Mouse (Mus musculus) neural tube, embryonic 14.5 days (tissue): Measurements from ENCODE around the gene Tlr7. TPM values are rescaled to one million over a fixed set of nuclear protein-coding genes. Genes with fewer than 3 reads are reported as not detected.

ENCODE experiments used
- ATAC-seq: fragments of 200-750 bp; cut with Nextera tagmentation; 2 replicates; pipeline ENCODE4 v1.8.0; 2017; ENCODE audit warnings: low read depth, mild to moderate bottlenecking, moderate TSS enrichment, moderate library complexity
- H3K27ac ChIP-seq: fragments of 300-500 bp; sonication (generic); 2 replicates; pipeline ENCODE4 v1.5.1; 2014; ENCODE audit warnings: low read depth, mild to moderate bottlenecking, control low read depth, low read length, moderate library complexity, mixed read lengths
- H3K27me3 ChIP-seq: fragments of 300-500 bp; sonication (generic); 2 replicates; pipeline ENCODE4 v1.6.1; 2014; ENCODE audit warnings: low read length; ENCODE audit not compliant: control insufficient read depth, insufficient read depth
- H3K36me3 ChIP-seq: fragments of 300-500 bp; sonication (generic); 2 replicates; pipeline ENCODE4 v1.6.1; 2014; ENCODE audit warnings: low read length, mixed read lengths; ENCODE audit not compliant: control insufficient read depth, insufficient read depth
- H3K4me1 ChIP-seq: fragments of 300-500 bp; sonication (generic); 2 replicates; pipeline ENCODE4 v1.6.1; 2014; ENCODE audit warnings: low read length; ENCODE audit not compliant: control insufficient read depth, insufficient read depth
- H3K4me2 ChIP-seq: fragments of 300-500 bp; sonication (generic); 2 replicates; pipeline ENCODE4 v1.6.1; 2014; ENCODE audit warnings: mild to moderate bottlenecking, low read depth, low read length, control low read depth
- H3K4me3 ChIP-seq: fragments of 300-500 bp; sonication (generic); 2 replicates; pipeline ENCODE4 v1.5.1; 2014; ENCODE audit warnings: low read depth, low read length, control low read depth, mixed read lengths
- H3K9ac ChIP-seq: fragments of 300-500 bp; sonication (generic); replicated peaks from 2 replicates; pipeline ENCODE4 v1.6.1; 2014; ENCODE audit warnings: low read depth, mild to moderate bottlenecking, control low read depth, low read length, mixed read lengths
- H3K9me3 ChIP-seq: fragments of 300-500 bp; sonication (generic); 2 replicates; pipeline ENCODE4 v1.6.1; 2016; ENCODE audit warnings: low read length; ENCODE audit not compliant: control insufficient read depth
- WGBS: fragments of 180-500 bp; shearing (Covaris S2); extraction: QIAGEN DNeasy Blood & Tissue Kit; methylation state at CpG from one replicate; pipeline ENCODE4 v1.1.7; 2014; 5-methylcytosine and 5-hydroxymethylcytosine counted together
- polyA plus RNA-seq: library from polyadenylated mRNA; unstranded; fragments of >200 nt; fragmentation: Nextera tagmentation; extraction: Ambion mirVana; gene quantifications from 2 replicates; pipeline ENCODE4 v1.2.1, GENCODE M21; 2014

Gene Tlr7
- polyA plus RNA-seq, 1 experiment from 2014 or later, result 0.21 TPM

DNA sequence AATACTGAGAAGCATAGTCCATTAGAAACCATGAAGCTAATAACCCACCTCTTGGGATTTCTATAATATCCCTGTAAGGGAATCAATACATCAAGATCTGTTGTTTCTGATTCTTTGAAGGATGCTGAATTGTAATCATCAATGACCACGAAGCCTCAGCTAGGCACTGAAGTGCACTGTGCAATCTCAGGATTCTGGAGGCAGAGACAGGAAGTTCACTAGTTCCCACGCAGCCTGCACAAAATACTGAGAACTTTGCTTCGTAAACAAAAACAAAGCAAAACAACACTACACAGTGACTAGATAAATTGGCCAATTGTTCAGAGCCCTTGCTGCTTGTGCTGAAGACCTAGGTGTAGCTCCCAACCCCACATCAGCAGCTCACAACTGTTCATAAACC lies 11.5 kb upstream of the Tlr7 start:
- no peak for ATAC-seq
- H3K36me3 ChIP-seq, result no peaks in the 10 kb centered on the region
- no peak overlapping the region for H3K9ac ChIP-seq
- no peak overlapping the region for H3K27ac ChIP-seq
- no peaks in the 10 kb centered on the region for H3K27me3 ChIP-seq
- 93% methylated on average over 3 of the region's 3 CpGs for WGBS
- H3K4me3 ChIP-seq, result no peak overlapping the region
- no peaks in the 10 kb centered on the region for H3K4me1 ChIP-seq
- no peak overlapping the region for H3K4me2 ChIP-seq
- no peaks in the 10 kb centered on the region for H3K9me3 ChIP-seq

DNA sequence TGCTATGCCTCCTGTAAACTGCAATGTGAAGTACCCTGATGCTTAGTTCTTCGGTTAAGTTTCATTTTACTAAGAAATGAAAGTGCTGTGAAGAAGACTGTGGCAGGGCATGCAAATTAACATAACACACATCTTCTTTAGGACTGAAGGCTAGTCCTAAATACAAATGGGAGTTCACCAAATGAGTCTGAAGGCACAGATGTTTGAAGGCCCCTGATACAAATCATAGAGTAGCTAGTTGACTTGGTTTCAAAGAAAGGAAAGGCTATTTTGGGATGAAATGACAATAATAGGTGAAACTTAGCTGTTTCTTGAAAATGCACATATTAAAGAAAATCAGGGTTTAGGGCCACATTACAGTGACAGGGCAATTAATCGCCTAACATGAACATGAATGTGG lies 9.8 kb upstream of the Tlr7 start:
- Histone ChIP-seq H3K4me3 (no peak overlapping the region), H3K9me3 (no peaks in the 10 kb centered on the region), H3K36me3 (no peaks in the 10 kb centered on the region), H3K9ac (no peak overlapping the region), H3K27ac (no peak overlapping the region), H3K4me2 (no peak overlapping the region), H3K4me1 (no peaks in the 10 kb centered on the region), H3K27me3 (no peaks in the 10 kb centered on the region)
- 90% methylated on average over 2 of the region's 2 CpGs for WGBS
- ATAC-seq, result no peak

DNA sequence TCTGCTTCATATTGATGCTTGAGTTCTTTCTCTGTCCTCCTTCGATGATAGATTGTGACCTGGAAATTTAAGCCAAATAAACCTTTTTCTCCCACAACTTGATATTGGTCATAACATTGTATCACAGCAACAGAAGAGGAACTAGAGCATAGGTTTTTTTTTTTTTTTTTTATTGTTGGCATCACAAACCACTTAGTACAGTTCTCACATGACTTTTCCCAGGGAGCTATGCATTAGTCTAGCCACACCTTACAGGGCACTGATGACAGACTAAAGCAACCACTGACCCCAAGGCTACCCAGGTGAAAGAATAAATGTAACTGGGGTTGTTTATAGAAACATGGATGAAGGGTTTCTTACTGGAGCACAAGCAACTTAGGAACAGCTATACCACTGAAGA lies 7.6 kb upstream of the Tlr7 start:
- no peaks in the 10 kb centered on the region for H3K36me3 ChIP-seq
- no peaks in the 10 kb centered on the region for H3K4me1 ChIP-seq
- no peak overlapping the region for H3K4me3 ChIP-seq
- no peak overlapping the region for H3K9ac ChIP-seq
- no peaks in the 10 kb centered on the region for H3K9me3 ChIP-seq
- WGBS, result 95% methylated on average over 1 of the region's 1 CpGs
- H3K27ac ChIP-seq, result no peak overlapping the region
- ATAC-seq, result no peak
- H3K4me2 ChIP-seq, result no peak overlapping the region
- H3K27me3 ChIP-seq, result no peaks in the 10 kb centered on the region

DNA sequence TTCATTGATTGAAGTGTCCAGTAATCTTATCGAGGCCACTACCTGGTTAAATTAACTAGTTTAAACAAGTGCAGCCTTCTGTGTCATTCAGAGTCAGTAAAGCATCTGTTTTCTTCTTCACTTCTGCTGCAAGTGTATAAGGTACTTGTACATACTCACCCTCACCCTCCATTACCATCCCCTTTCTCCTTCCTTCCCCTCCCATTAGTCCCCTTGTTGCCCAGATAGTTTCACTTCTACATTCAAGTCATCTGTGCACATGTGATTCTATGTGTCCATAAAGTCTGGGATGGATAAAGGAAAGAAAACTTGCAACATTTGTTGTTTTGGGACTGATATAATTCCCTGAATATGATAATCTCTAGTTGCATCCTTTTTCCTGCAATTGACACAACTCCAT lies 4.2 kb upstream of the Tlr7 start:
- no peak overlapping the region for H3K4me3 ChIP-seq
- H3K9me3 ChIP-seq, result no peaks in the 10 kb centered on the region
- no peak overlapping the region for H3K9ac ChIP-seq
- no peaks in the 10 kb centered on the region for H3K36me3 ChIP-seq
- ATAC-seq, result no peak
- no peak overlapping the region for H3K4me2 ChIP-seq
- H3K4me1 ChIP-seq, result no peaks in the 10 kb centered on the region
- H3K27ac ChIP-seq, result no peak overlapping the region
- 100% methylated on average over 1 of the region's 1 CpGs for WGBS
- H3K27me3 ChIP-seq, result no peaks in the 10 kb centered on the region

DNA sequence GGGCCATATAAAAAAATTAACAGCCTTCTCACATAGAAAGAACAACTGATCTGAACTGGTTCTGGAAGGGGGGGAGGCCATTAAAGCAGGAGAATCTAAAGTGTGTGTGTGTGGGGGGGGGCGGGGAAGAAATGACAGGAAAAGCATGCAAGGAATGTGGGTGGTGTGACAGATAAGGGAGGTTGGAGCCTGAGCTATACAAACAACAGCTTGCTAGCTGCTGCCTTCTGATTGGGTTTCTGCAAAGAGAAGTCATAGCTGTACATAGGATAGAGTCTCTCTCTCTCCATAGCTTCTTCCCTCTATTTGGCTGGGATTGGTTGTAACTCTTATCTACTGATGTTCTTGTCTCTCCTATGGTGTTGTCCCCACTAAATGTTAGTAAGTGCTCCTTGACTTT lies 2.2 kb upstream of the Tlr7 start:
- 88% methylated on average over 1 of the region's 1 CpGs for WGBS
- H3K27ac ChIP-seq, result no peak overlapping the region
- H3K4me1 ChIP-seq, result no peaks in the 10 kb centered on the region
- no peak for ATAC-seq
- no peak overlapping the region for H3K4me2 ChIP-seq
- H3K9ac ChIP-seq, result no peak overlapping the region
- H3K9me3 ChIP-seq, result no peaks in the 10 kb centered on the region
- H3K36me3 ChIP-seq, result no peaks in the 10 kb centered on the region
- no peak overlapping the region for H3K4me3 ChIP-seq
- no peaks in the 10 kb centered on the region for H3K27me3 ChIP-seq

DNA sequence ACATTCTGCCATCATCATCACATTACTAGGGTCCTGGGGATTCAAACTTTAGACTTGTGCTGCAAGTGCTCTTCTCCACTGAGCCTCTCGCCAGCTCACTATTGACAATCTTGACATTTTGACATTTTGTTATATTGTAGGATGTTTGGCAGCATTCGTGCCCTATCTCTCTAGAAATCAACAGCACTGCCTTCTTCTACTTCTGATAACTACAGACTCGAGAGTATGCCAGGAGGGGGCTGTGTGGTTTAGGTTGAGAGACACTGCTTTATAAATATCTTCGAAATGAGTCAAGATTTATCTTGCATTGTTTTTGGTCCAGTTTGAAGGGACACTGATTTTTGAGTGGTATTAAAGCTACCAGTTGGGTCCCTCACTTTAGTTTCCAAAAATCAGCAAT lies 635 bp upstream of the Tlr7 start:
- H3K36me3 ChIP-seq, result no peaks in the 10 kb centered on the region
- no peak overlapping the region for H3K9ac ChIP-seq
- no peak for ATAC-seq
- no peaks in the 10 kb centered on the region for H3K4me1 ChIP-seq
- no peak overlapping the region for H3K4me2 ChIP-seq
- no peaks in the 10 kb centered on the region for H3K9me3 ChIP-seq
- WGBS, result 78% methylated on average over 4 of the region's 4 CpGs
- no peaks in the 10 kb centered on the region for H3K27me3 ChIP-seq
- no peak overlapping the region for H3K27ac ChIP-seq
- no peak overlapping the region for H3K4me3 ChIP-seq

DNA sequence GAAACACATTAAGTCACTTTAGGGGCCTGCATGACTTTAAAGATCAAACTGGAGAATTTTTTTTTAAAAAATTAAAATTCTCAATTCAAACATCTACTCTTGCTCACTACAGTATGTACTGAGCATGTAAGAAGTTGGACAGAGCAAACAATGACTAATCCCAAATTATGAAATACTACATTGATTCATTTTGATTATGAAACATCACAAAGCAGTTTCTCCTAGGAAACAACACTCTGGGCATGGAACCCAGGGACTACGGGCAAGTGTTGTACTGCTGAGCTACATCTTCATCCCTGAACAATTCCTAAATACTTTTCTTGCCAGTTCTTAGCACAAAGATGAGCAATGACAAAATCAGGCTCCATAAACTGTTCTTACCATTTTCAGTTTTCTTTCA lies 738 bp downstream of the Tlr7 start:
- H3K27me3 ChIP-seq, result no peaks in the 10 kb centered on the region
- no peak for ATAC-seq

DNA sequence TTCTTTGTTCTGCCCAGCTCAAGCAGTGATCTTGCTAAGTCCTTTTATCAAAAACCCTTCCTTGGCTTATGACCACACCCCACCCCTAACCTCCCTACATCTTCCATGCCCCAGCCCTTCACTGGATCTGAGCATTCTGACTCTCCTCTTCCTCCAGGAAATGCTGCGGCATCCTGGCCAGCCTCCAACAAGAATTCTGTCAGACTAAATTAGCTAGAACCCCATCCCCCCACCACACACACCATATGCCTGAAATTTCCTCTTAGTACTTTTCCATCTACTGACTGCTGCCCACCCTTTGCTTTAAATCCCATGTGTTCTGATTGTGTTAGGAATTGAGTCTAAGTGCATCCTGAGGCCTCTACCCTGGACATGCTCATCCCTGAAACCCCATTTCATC lies 1.3 kb downstream of the Tlr7 start:
- Histone ChIP-seq H3K9me3 (no peaks in the 10 kb centered on the region), H3K36me3 (no peaks in the 10 kb centered on the region), H3K27ac (no peak overlapping the region), H3K4me3 (no peak overlapping the region), H3K27me3 (no peaks in the 10 kb centered on the region), H3K4me2 (no peak overlapping the region), H3K4me1 (no peaks in the 10 kb centered on the region), H3K9ac (no peak overlapping the region)
- WGBS, result 58% methylated on average over 1 of the region's 1 CpGs
- no peak for ATAC-seq

More for the DNA sequence above, 738 bp downstream of the Tlr7 start:
- no peak overlapping the region for H3K4me2 ChIP-seq
- WGBS, result 100% methylated on average over 1 of the region's 1 CpGs
- H3K9me3 ChIP-seq, result no peaks in the 10 kb centered on the region
- H3K36me3 ChIP-seq, result no peaks in the 10 kb centered on the region
- H3K27ac ChIP-seq, result no peak overlapping the region
- no peak overlapping the region for H3K4me3 ChIP-seq
- H3K4me1 ChIP-seq, result no peaks in the 10 kb centered on the region
- no peak overlapping the region for H3K9ac ChIP-seq

DNA sequence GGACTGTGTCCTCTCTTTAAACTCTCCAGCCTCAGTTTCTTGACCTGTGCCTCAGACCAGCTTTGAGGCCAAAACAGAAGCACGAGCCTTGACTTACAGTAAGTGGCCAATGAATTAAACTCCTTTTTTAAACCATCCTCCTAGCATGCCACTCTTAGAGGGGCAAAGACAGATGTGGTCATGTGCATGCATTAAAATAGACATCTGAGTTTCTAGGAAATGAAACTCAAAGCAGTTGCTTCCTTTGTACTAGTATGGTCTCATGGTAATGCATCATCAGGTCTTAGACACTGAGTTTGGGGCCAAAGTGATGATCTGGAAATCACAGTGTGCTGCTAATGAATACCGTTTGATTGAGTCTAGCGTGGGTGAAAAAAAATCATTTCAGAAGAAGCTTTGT lies 1.8 kb downstream of the Tlr7 start:
- WGBS, result 89% methylated on average over 3 of the region's 3 CpGs
- H3K4me1 ChIP-seq, result no peaks in the 10 kb centered on the region
- no peak overlapping the region for H3K4me2 ChIP-seq
- H3K9ac ChIP-seq, result no peak overlapping the region
- no peaks in the 10 kb centered on the region for H3K9me3 ChIP-seq
- ATAC-seq, result no peak
- no peaks in the 10 kb centered on the region for H3K27me3 ChIP-seq
- no peak overlapping the region for H3K4me3 ChIP-seq
- H3K36me3 ChIP-seq, result no peaks in the 10 kb centered on the region
- no peak overlapping the region for H3K27ac ChIP-seq

DNA sequence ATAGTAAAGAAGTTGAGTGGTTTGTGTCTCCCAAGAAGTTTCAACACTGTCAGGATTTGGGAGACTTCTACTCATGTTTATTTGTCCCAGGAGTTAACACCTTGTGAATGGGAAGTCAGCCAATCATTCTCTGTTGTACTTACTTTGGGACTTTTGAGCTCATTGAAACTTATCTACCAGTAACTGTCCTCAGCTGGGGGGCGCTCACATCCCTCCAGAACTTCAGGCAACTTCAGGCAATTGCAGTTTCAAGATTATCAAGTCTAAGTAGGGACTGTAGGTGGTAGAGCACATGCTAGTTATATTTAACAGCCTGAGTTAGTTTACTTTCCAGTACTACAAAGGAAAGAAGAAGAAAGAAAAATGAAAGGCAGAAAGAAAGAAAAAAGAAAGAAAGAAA lies 6.6 kb downstream of the Tlr7 start:
- H3K27ac ChIP-seq, result no peak overlapping the region
- ATAC-seq, result no peak

More for the DNA sequence above, 6.6 kb downstream of the Tlr7 start:
- no peak overlapping the region for H3K4me2 ChIP-seq
- H3K4me1 ChIP-seq, result no peaks in the 10 kb centered on the region
- no peak overlapping the region for H3K9ac ChIP-seq
- H3K27me3 ChIP-seq, result no peaks in the 10 kb centered on the region
- H3K4me3 ChIP-seq, result no peak overlapping the region
- H3K9me3 ChIP-seq, result no peaks in the 10 kb centered on the region
- WGBS, result 32% methylated on average over 1 of the region's 1 CpGs
- H3K36me3 ChIP-seq, result no peaks in the 10 kb centered on the region
